Mouse (Mus musculus) hindbrain, embryonic 16.5 days (tissue): ENCODE data around the gene Grin3b. TPM values are rescaled to one million over a fixed set of nuclear protein-coding genes. Genes with fewer than 3 reads are reported as not detected.
A peak's percentile ranks its signal among the peaks of the same experiment; 100 is the strongest.

Source experiments
- ATAC-seq: fragments of 200-750 bp; cut with Nextera tagmentation; 2 replicates; pipeline ENCODE4 v1.8.0; 2017; ENCODE audit warnings: moderate TSS enrichment, moderate library complexity
- H3K27ac ChIP-seq: fragments of 300-500 bp; sonication (generic); 2 replicates; pipeline ENCODE4 v1.5.1; 2014; ENCODE audit warnings: low read depth, mild to moderate bottlenecking, control low read depth, low read length, moderate library complexity
- H3K27me3 ChIP-seq: fragments of 300-500 bp; sonication (generic); replicated peaks from 2 replicates; pipeline ENCODE4 v1.6.1; 2014; ENCODE audit warnings: low read length; ENCODE audit not compliant: control insufficient read depth, insufficient read depth
- H3K36me3 ChIP-seq: fragments of 300-500 bp; sonication (generic); 2 replicates; pipeline ENCODE4 v1.6.1; 2014; ENCODE audit warnings: mild to moderate bottlenecking, low read length, moderate library complexity, mixed read lengths; ENCODE audit not compliant: control insufficient read depth, insufficient read depth
- H3K4me1 ChIP-seq: fragments of 300-500 bp; sonication (generic); 2 replicates; pipeline ENCODE4 v1.6.1; 2014; ENCODE audit warnings: low read depth, low read length; ENCODE audit not compliant: control insufficient read depth, insufficient read depth
- H3K4me2 ChIP-seq: fragments of 300-500 bp; sonication (generic); 2 replicates; pipeline ENCODE4 v1.6.1; 2014; ENCODE audit warnings: mild to moderate bottlenecking, low read length, control low read depth, moderate library complexity
- H3K4me3 ChIP-seq: fragments of 300-500 bp; sonication (generic); 2 replicates; pipeline ENCODE4 v1.5.1; 2014; ENCODE audit warnings: mild to moderate bottlenecking, low read length, control low read depth, moderate library complexity
- H3K9ac ChIP-seq: fragments of 300-500 bp; sonication (generic); 2 replicates; pipeline ENCODE4 v1.6.1; 2014; ENCODE audit warnings: low read depth, mild to moderate bottlenecking, control low read depth, low read length, moderate library complexity
- H3K9me3 ChIP-seq: fragments of 300-500 bp; sonication (generic); 2 replicates; pipeline ENCODE4 v1.6.1; 2014; ENCODE audit warnings: mild to moderate bottlenecking, low read length, moderate library complexity; ENCODE audit not compliant: control insufficient read depth
- WGBS: fragments of 180-500 bp; shearing (Covaris S2); extraction: QIAGEN DNeasy Blood & Tissue Kit; methylation state at CpG from one replicate; pipeline ENCODE4 v1.1.7; 2014; 5-methylcytosine and 5-hydroxymethylcytosine counted together
- polyA plus RNA-seq: library from polyadenylated mRNA; unstranded; fragments of >200 nt; fragmentation: Nextera tagmentation; extraction: Ambion mirVana; gene quantifications from 2 replicates; pipeline ENCODE4 v1.2.1, GENCODE M21; 2015

Gene Grin3b
- 0.45 and 0.46 TPM in 2 replicates for polyA plus RNA-seq

GRCm38 (mm10) chr10:79970415-79971182, at the start of gene Grin3b:
Gene Grin3b (plus strand): TSS chr10:79970715.
- peak within 1 kb of the TSS; percentile 42 for H3K4me3 ChIP-seq
- peaks cover 7% of the 10 kb centered on the region for H3K4me1 ChIP-seq
- H3K9ac ChIP-seq: peak within 1 kb of the TSS; percentile 64
- H3K36me3 ChIP-seq: peaks cover 30% of the 10 kb centered on the region
- peaks cover 23% of the 10 kb centered on the region for H3K27me3 ChIP-seq
- H3K27ac ChIP-seq: no peak within 1 kb of the TSS
- no peaks in the 10 kb centered on the region for H3K9me3 ChIP-seq
- H3K4me2 ChIP-seq: peak within 1 kb of the TSS; percentile 72
- WGBS: 8% methylated on average over 36 of the region's 47 CpGs
- ATAC-seq: peak; percentile 18; the same call in 1 of the 2 replicates

- Histone ChIP-seq H3K4me1 (peaks cover 22% of the 10 kb centered on the region), H3K27ac (no peak within 1 kb of the TSS)
- WGBS: 4% methylated on average over 39 of the region's 41 CpGs
Measured at GRCm38 (mm10) chr10:79920958-79921535, 49.5 kb upstream of the Grin3b start, which contains the start of gene R3hdm4. Gene R3hdm4 (minus strand): TSS chr10:79921208.

GRCm38 (mm10) chr10:79921572-79921971, 48.9 kb upstream of the Grin3b start:
- H3K4me2 ChIP-seq: peak overlapping the region; percentile 55
- ATAC-seq: no peak
- H3K9me3 ChIP-seq: no peaks in the 10 kb centered on the region
- no peaks in the 10 kb centered on the region for H3K36me3 ChIP-seq
- peak overlapping the region; percentile 54 for H3K9ac ChIP-seq
- no peak overlapping the region for H3K27ac ChIP-seq
- peaks cover 56% of the 10 kb centered on the region for H3K27me3 ChIP-seq
- peak overlapping the region; percentile 37 for H3K4me3 ChIP-seq
- WGBS: 1% methylated on average over 33 of the region's 34 CpGs
- peaks cover 25% of the 10 kb centered on the region for H3K4me1 ChIP-seq

More at GRCm38 (mm10) chr10:79920958-79921535, 49.5 kb upstream of the Grin3b start, which contains the start of gene R3hdm4:
- ATAC-seq: no peak
- Histone ChIP-seq H3K9me3 (no peaks in the 10 kb centered on the region), H3K4me2 (peak within 1 kb of the TSS; percentile 55), H3K4me3 (peak within 1 kb of the TSS; percentile 37), H3K36me3 (no peaks in the 10 kb centered on the region), H3K27me3 (peaks cover 56% of the 10 kb centered on the region), H3K9ac (peak within 1 kb of the TSS; percentile 54)

- H3K9me3 ChIP-seq: no peaks in the 10 kb centered on the region
- H3K27ac ChIP-seq: no peak overlapping the region
- H3K4me1 ChIP-seq: peaks cover 39% of the 10 kb centered on the region
- no peak overlapping the region for H3K4me3 ChIP-seq
- no peak for ATAC-seq
- peaks cover 31% of the 10 kb centered on the region for H3K27me3 ChIP-seq
- no peaks in the 10 kb centered on the region for H3K36me3 ChIP-seq
- 10% methylated on average over 29 of the region's 29 CpGs for WGBS
- H3K4me2 ChIP-seq: peak overlapping the region; percentile 18
- no peak overlapping the region for H3K9ac ChIP-seq
Measured at GRCm38 (mm10) chr10:79924998-79925784, 45.3 kb upstream of the Grin3b start.

- WGBS: 9% methylated on average over 15 of the region's 15 CpGs
- 0 out of 2 replicates have a peak, but pooled peaks have one; percentile 0 for ATAC-seq
- H3K9me3 ChIP-seq: no peaks in the 10 kb centered on the region
- peaks cover 23% of the 10 kb centered on the region for H3K27me3 ChIP-seq
- peak overlapping the region; percentile 84; the same call in 1 of the 2 replicates for H3K27ac ChIP-seq
- peak overlapping the region; percentile 80 for H3K9ac ChIP-seq
- H3K4me1 ChIP-seq: peaks cover 39% of the 10 kb centered on the region
- H3K36me3 ChIP-seq: no peaks in the 10 kb centered on the region
- peak overlapping the region; percentile 98 for H3K4me2 ChIP-seq
- H3K4me3 ChIP-seq: peak overlapping the region; percentile 71
Measured at GRCm38 (mm10) chr10:79925785-79926490, 44.6 kb upstream of the Grin3b start.

- no peaks in the 10 kb centered on the region for H3K9me3 ChIP-seq
- H3K9ac ChIP-seq: peak within 1 kb of the TSS; percentile 80
- H3K4me3 ChIP-seq: peak within 1 kb of the TSS; percentile 71
Measured at GRCm38 (mm10) chr10:79926491-79927323, 43.8 kb upstream of the Grin3b start, which contains the start of gene Arid3a. Gene Arid3a (plus strand): TSS chr10:79927043.

GRCm38 (mm10) chr10:79927324-79928029, 43.0 kb upstream of the Grin3b start:
- peak overlapping the region; percentile 71 for H3K4me3 ChIP-seq
- peak; percentile 15 for ATAC-seq
- H3K9me3 ChIP-seq: no peaks in the 10 kb centered on the region
- WGBS: under 1% methylated on average over 54 of the region's 54 CpGs
- peak overlapping the region; percentile 84 for H3K27ac ChIP-seq
- peaks cover 36% of the 10 kb centered on the region for H3K4me1 ChIP-seq
- peak overlapping the region; percentile 98 for H3K4me2 ChIP-seq
- peaks cover 10% of the 10 kb centered on the region for H3K27me3 ChIP-seq
- peak overlapping the region; percentile 80 for H3K9ac ChIP-seq
- H3K36me3 ChIP-seq: 0 out of 2 replicates have a peak, but pooled peaks cover 4% of the 10 kb centered on the region

More at GRCm38 (mm10) chr10:79926491-79927323, 43.8 kb upstream of the Grin3b start, which contains the start of gene Arid3a:
- H3K27me3 ChIP-seq: peaks cover 18% of the 10 kb centered on the region
- H3K4me1 ChIP-seq: peaks cover 33% of the 10 kb centered on the region
- WGBS: under 1% methylated on average over 63 of the region's 63 CpGs
- peak; percentile 79 for ATAC-seq
- peak within 1 kb of the TSS; percentile 98 for H3K4me2 ChIP-seq
- 0 out of 2 replicates have a peak, but pooled peaks cover 4% of the 10 kb centered on the region for H3K36me3 ChIP-seq
- peak within 1 kb of the TSS; percentile 84 for H3K27ac ChIP-seq
